Mouse (Mus musculus) CH12.LX (cell line): ENCODE results near the gene Coro2b. TPM values are rescaled to one million over a fixed set of nuclear protein-coding genes. Genes with fewer than 3 reads are reported as not detected.

Source experiments
- DNase-seq: peaks from one replicate; pipeline ENCODE4 v3.0.0-alpha.2; 2013; ENCODE audit errors: extremely low read depth
- H3K27ac ChIP-seq: 2 replicates; pipeline ENCODE4 v1.5.1; 2012; ENCODE audit warnings: low read depth, mild to moderate bottlenecking, control low read depth, moderate library complexity; ENCODE audit not compliant: insufficient read depth
- H3K27me3 ChIP-seq: replicated peaks from 2 replicates; pipeline ENCODE3; 2012; ENCODE audit warnings: inconsistent platforms
- H3K36me3 ChIP-seq, 2 experiments: replicated peaks in 1 of 2; 2 replicates each; pipeline versions ENCODE3 to v1.6.1; 2012; ENCODE audit warnings: inconsistent platforms in 1 of 2, low read length in 1 of 2, mild to moderate bottlenecking in 1 of 2, mixed read lengths in 1 of 2, moderate library complexity in 1 of 2; ENCODE audit not compliant: control insufficient read depth in 1 of 2, insufficient read depth in 1 of 2
- H3K4me1 ChIP-seq, 2 experiments: 2 replicates each; pipeline ENCODE4 v1.6.1; 2012; ENCODE audit warnings: inconsistent platforms in 1 of 2, moderate library complexity in 1 of 2; ENCODE audit not compliant: insufficient read depth in 2 of 2, control insufficient read depth in 1 of 2
- H3K4me2 ChIP-seq: 2 replicates; pipeline ENCODE4 v1.6.1; 2012; ENCODE audit warnings: low read depth, mild to moderate bottlenecking, control low read depth; ENCODE audit not compliant: poor library complexity, insufficient read depth, severe bottlenecking
- H3K4me3 ChIP-seq, 3 experiments: fragments of 150-350 bp in 1 of 3; sonication (generic) in 1 of 3; replicated peaks in 1 of 3; 2 replicates each; pipeline versions ENCODE3 to v1.5.1; 2011 to 2012; ENCODE audit warnings: low read depth in 2 of 3, low read length in 2 of 3, mild to moderate bottlenecking in 2 of 3, moderate library complexity in 2 of 3, control low read depth in 1 of 3, improper control_type of control experiment in 1 of 3, inconsistent platforms in 1 of 3, mixed read lengths in 1 of 3; ENCODE audit not compliant: poor library complexity in 1 of 3
- H3K79me2 ChIP-seq: replicated peaks from 2 replicates; pipeline ENCODE4 v1.6.1; 2012; ENCODE audit warnings: mild to moderate bottlenecking, moderate library complexity; ENCODE audit not compliant: control insufficient read depth, poor library complexity, insufficient read depth, severe bottlenecking; ENCODE audit errors: extremely low read depth
- H3K9ac ChIP-seq: 2 replicates; pipeline ENCODE4 v1.6.1; 2012; ENCODE audit warnings: low read depth, mild to moderate bottlenecking, control low read depth, moderate library complexity; ENCODE audit not compliant: insufficient read depth
- H3K9me3 ChIP-seq: replicated peaks from 2 replicates; pipeline ENCODE3; 2012; ENCODE audit warnings: low read length, inconsistent platforms, mixed read lengths
- BHLHE40 ChIP-seq: IDR thresholded peaks from 2 replicates; pipeline ENCODE4 v1.6.1; 2011; ENCODE audit warnings: mild to moderate bottlenecking, low read depth, low read length, improper control_type of control experiment
- CHD2 ChIP-seq: IDR thresholded peaks from 2 replicates; pipeline ENCODE4 v1.6.1; 2011; ENCODE audit warnings: low read length, improper control_type of control experiment
- CTCF ChIP-seq, 2 experiments: IDR thresholded peaks in 1 of 2; conservative IDR thresholded peaks in 1 of 2; 2 replicates each; pipeline ENCODE4 v1.5.1; 2011 to 2012; ENCODE audit warnings: low read depth in 2 of 2, low read length in 2 of 2, improper control_type of control experiment in 1 of 2, inconsistent platforms in 1 of 2, mild to moderate bottlenecking in 1 of 2, moderate library complexity in 1 of 2
- ELF1 ChIP-seq: IDR thresholded peaks from 2 replicates; pipeline ENCODE4 v1.6.1; 2014; ENCODE audit warnings: low read depth, mild to moderate bottlenecking, inconsistent platforms, low read length, improper control_type of control experiment
- EP300 ChIP-seq: IDR thresholded peaks from 2 replicates; pipeline ENCODE4 v1.6.1; 2011; ENCODE audit warnings: low read length, improper control_type of control experiment
- ETS1 ChIP-seq: conservative IDR thresholded peaks from 2 replicates; pipeline ENCODE4 v1.6.1; 2012; ENCODE audit warnings: low read depth, mild to moderate bottlenecking, inconsistent platforms, low read length, improper control_type of control experiment, moderate library complexity
- GABPA ChIP-seq: IDR thresholded peaks from 2 replicates; pipeline ENCODE4 v1.6.1; 2012; ENCODE audit warnings: low read depth, low read length, improper control_type of control experiment, inconsistent platforms; ENCODE audit not compliant: insufficient replicate concordance
- HCFC1 ChIP-seq: IDR thresholded peaks from 2 replicates; pipeline ENCODE4 v1.6.1; 2012; ENCODE audit warnings: low read depth, mild to moderate bottlenecking, inconsistent platforms, low read length, improper control_type of control experiment
- JUN ChIP-seq: IDR thresholded peaks from 2 replicates; pipeline ENCODE4 v1.6.1; 2011; ENCODE audit warnings: low read depth, mild to moderate bottlenecking, low read length, improper control_type of control experiment, moderate library complexity; ENCODE audit not compliant: insufficient read depth
- JUND ChIP-seq: conservative IDR thresholded peaks from 2 replicates; pipeline ENCODE4 v1.6.1; 2011; ENCODE audit warnings: low read depth, low read length, improper control_type of control experiment
- KAT2A ChIP-seq: IDR thresholded peaks from 2 replicates; pipeline ENCODE4 v1.6.1; 2012; ENCODE audit warnings: low read length, improper control_type of control experiment, inconsistent platforms; ENCODE audit not compliant: insufficient replicate concordance
- MAX ChIP-seq: IDR thresholded peaks from 2 replicates; pipeline ENCODE4 v1.6.1; 2011; ENCODE audit warnings: low read length, improper control_type of control experiment
- MAZ ChIP-seq: IDR thresholded peaks from 2 replicates; pipeline ENCODE4 v1.6.1; 2012; ENCODE audit warnings: low read depth, mild to moderate bottlenecking, inconsistent platforms, low read length, improper control_type of control experiment, moderate library complexity
- MXI1 ChIP-seq: IDR thresholded peaks from 2 replicates; pipeline ENCODE4 v1.6.1; 2011; ENCODE audit warnings: mild to moderate bottlenecking, low read depth, low read length, improper control_type of control experiment
- MYC ChIP-seq: IDR thresholded peaks from 2 replicates; pipeline ENCODE4 v1.6.1; 2011; ENCODE audit warnings: low read depth, mild to moderate bottlenecking, improper control_type of control experiment, low read length
- NELFE ChIP-seq: IDR thresholded peaks from 2 replicates; pipeline ENCODE4 v1.6.1; 2011; ENCODE audit warnings: low read depth, low read length, improper control_type of control experiment
- PAX5 ChIP-seq: IDR thresholded peaks from 2 replicates; pipeline ENCODE4 v1.6.1; 2012; ENCODE audit warnings: low read length, inconsistent platforms, mixed read lengths
- POLR2A ChIP-seq: IDR thresholded peaks from 2 replicates; pipeline ENCODE4 v1.6.1; 2011; ENCODE audit warnings: low read depth, mild to moderate bottlenecking, improper control_type of control experiment, low read length
- POLR2AphosphoS2 ChIP-seq: IDR thresholded peaks from 2 replicates; pipeline ENCODE4 v1.6.1; 2011; ENCODE audit warnings: low read depth, low read length, improper control_type of control experiment
- RAD21 ChIP-seq: IDR thresholded peaks from 2 replicates; pipeline ENCODE4 v1.6.1; 2011; ENCODE audit warnings: low read depth, mild to moderate bottlenecking, low read length, improper control_type of control experiment, moderate library complexity
- SIN3A ChIP-seq: IDR thresholded peaks from 2 replicates; pipeline ENCODE4 v1.6.1; 2012; ENCODE audit warnings: low read length, improper control_type of control experiment, inconsistent platforms
- SMC3 ChIP-seq: IDR thresholded peaks from 2 replicates; pipeline ENCODE4 v1.6.1; 2011; ENCODE audit warnings: low read depth, low read length, improper control_type of control experiment
- TBP ChIP-seq: conservative IDR thresholded peaks from 2 replicates; pipeline ENCODE4 v1.6.1; 2011; ENCODE audit warnings: low read depth, low read length, improper control_type of control experiment
- USF1 ChIP-seq: IDR thresholded peaks from 2 replicates; pipeline ENCODE4 v1.6.1; 2014; ENCODE audit warnings: low read depth, mild to moderate bottlenecking, inconsistent platforms, low read length, improper control_type of control experiment
- USF2 ChIP-seq: conservative IDR thresholded peaks from 2 replicates; pipeline ENCODE4 v1.6.1; 2011; ENCODE audit warnings: low read depth, low read length, improper control_type of control experiment
- dilution Hi-C: fragments of 300-500 bp; cut with MboI; formaldehyde crosslinking; loops from 2 replicates; pipeline ENCODE4 v1.14.3; 2020; ENCODE audit warnings: low sequenced_read_pairs; ENCODE audit not compliant: extremely low pct_unique_long_range_greater_than_20kb, extremely low pct_ligation_motif_present
- in situ Hi-C: fragments of 300-500 bp; cut with MboI; formaldehyde crosslinking; loops from 3 replicates; pipeline ENCODE4 v1.14.3; 2019; ENCODE audit warnings: low sequenced_read_pairs, low pct_ligation_motif_present, low pct_unique_long_range_greater_than_20kb, mixed read lengths
- polyA plus RNA-seq: library from polyadenylated mRNA; unstranded; fragments of >175 nt; gene quantifications from 2 replicates; pipeline ENCODE4 v1.2.1, GENCODE M21; 2012; ENCODE audit warnings: low read depth; ENCODE audit not compliant: insufficient read length
- total RNA-seq, 2 experiments: library from RNA; depleted of rRNA; stranded (reverse); fragments of 300-350 nt in 1 of 2; fragments of >200 nt in 1 of 2; gene quantifications; 2 replicates each; pipeline ENCODE4 v1.2.3; 2012 to 2014

Coro2b gene
- total and polyA plus RNA-seq, 3 experiments = 0.77 to 3.2 (median 0.85) TPM

GRCm38 (mm10) chr9:62467413-62467784, 69.4 kb downstream of the Coro2b start:
- Histone ChIP-seq H3K4me3 (no peak overlapping the region), H3K9ac (no peak overlapping the region), H3K27me3 (no peaks in the 10 kb centered on the region), H3K79me2 (no peaks in the 10 kb centered on the region), H3K36me3 (no peaks in the 10 kb centered on the region), H3K4me1 (no peaks in the 10 kb centered on the region), H3K27ac (no peak overlapping the region), H3K9me3 (no peaks in the 10 kb centered on the region)
- DNase-seq = no peak
- in situ Hi-C loops = no loop called here
- dilution Hi-C loops = no loop called here
- no peak for TF ChIP-seq CTCF (conservative IDR thresholded peaks at IDR 0.05 in 1 of 2, IDR thresholded peaks at IDR 0.05 in 1 of 2; ENCODE audit: low read depth in 2 of 2, low read length in 2 of 2)
- TF ChIP-seq BHLHE40 = no peak
- no peak for TF ChIP-seq CHD2
- no peak for TF ChIP-seq KAT2A
- no peak for TF ChIP-seq SIN3A
- no peak for TF ChIP-seq GABPA
- TF ChIP-seq HCFC1 = no peak
- TF ChIP-seq ELF1 = no peak
- no peak for TF ChIP-seq USF2
- TF ChIP-seq SMC3 = no peak
- TF ChIP-seq EP300 = no peak
- no peak for TF ChIP-seq POLR2A
- no peak for TF ChIP-seq MXI1
- no peak for TF ChIP-seq PAX5
- no peak for TF ChIP-seq JUND
- TF ChIP-seq, all 38 proteins: peak for 0
- no peak overlapping the region for H3K4me2 ChIP-seq

GRCm38 (mm10) chr9:62466742-62467412, 70.0 kb downstream of the Coro2b start:
- no peaks in the 10 kb centered on the region for H3K9me3 ChIP-seq
- TF ChIP-seq RAD21 = no peak
- no peak for TF ChIP-seq TBP
- TF ChIP-seq JUN = no peak
- TF ChIP-seq NELFE = no peak
- TF ChIP-seq JUND = no peak
- TF ChIP-seq BHLHE40 = no peak
- no peak for TF ChIP-seq MYC
- no peak for TF ChIP-seq USF1
- TF ChIP-seq ETS1 = no peak
- no peak for TF ChIP-seq HCFC1
- TF ChIP-seq POLR2AphosphoS2 = no peak
- TF ChIP-seq SIN3A = no peak
- TF ChIP-seq MAX = no peak
- TF ChIP-seq MAZ = no peak
- no peak for TF ChIP-seq EP300
- TF ChIP-seq KAT2A = no peak
- no peak for TF ChIP-seq ELF1
- TF ChIP-seq, all 38 proteins: peak for 0
- no peak overlapping the region for H3K4me3 ChIP-seq
- no peaks in the 10 kb centered on the region for H3K4me1 ChIP-seq
- H3K4me2 ChIP-seq = no peak overlapping the region
- dilution Hi-C loops = no loop called here
- in situ Hi-C loops = no loop called here
- H3K27me3 ChIP-seq = no peaks in the 10 kb centered on the region
- H3K9ac ChIP-seq = no peak overlapping the region
- H3K36me3 ChIP-seq = no peaks in the 10 kb centered on the region
- no peaks in the 10 kb centered on the region for H3K79me2 ChIP-seq
- no peak overlapping the region for H3K27ac ChIP-seq
- DNase-seq = no peak
